Mouse (Mus musculus): ENCODE data around the gene Prkag2.
"Not testable (repeated sequence)": the region's sequence is repeated elsewhere in the genome, so short reads cannot be mapped to it uniquely, and the experiment has no call there.

Gene Prkag2

GRCm38 (mm10) chr5:25085170-25085569 is 15.3 kb downstream of the Prkag2 start:
- no peak for DNase-seq

- no peak for DNase-seq
Observed at GRCm38 (mm10) chr5:25083816-25084215, 16.6 kb downstream of the Prkag2 start.

GRCm38 (mm10) chr5:25082542-25082941 is 17.9 kb downstream of the Prkag2 start:
- no peak for DNase-seq

GRCm38 (mm10) chr5:25081545-25081944 is 18.9 kb downstream of the Prkag2 start:
- no peak for DNase-seq

GRCm38 (mm10) chr5:25080994-25081393 is 19.4 kb downstream of the Prkag2 start:
- no peak for DNase-seq

- DNase-seq: no peak
Observed at GRCm38 (mm10) chr5:25080438-25080945, 19.9 kb downstream of the Prkag2 start.

GRCm38 (mm10) chr5:25079766-25080265 is 20.6 kb downstream of the Prkag2 start:
- DNase-seq: no peak

GRCm38 (mm10) chr5:25077873-25078651 is 22.4 kb downstream of the Prkag2 start:
- DNase-seq: no peak

- not testable (repeated sequence) for DNase-seq
Observed at GRCm38 (mm10) chr5:25077258-25077657, 23.2 kb downstream of the Prkag2 start.

- no peak for DNase-seq
Observed at GRCm38 (mm10) chr5:25075623-25076022, 24.8 kb downstream of the Prkag2 start.

- no peak for DNase-seq
Observed at GRCm38 (mm10) chr5:25069815-25070214, 30.6 kb downstream of the Prkag2 start.

- DNase-seq: no peak
Observed at GRCm38 (mm10) chr5:25067122-25067521, 33.3 kb downstream of the Prkag2 start.

GRCm38 (mm10) chr5:25064270-25065232 is 35.9 kb downstream of the Prkag2 start:
- DNase-seq: no peak

- DNase-seq: no peak
Observed at GRCm38 (mm10) chr5:25062506-25063132, 37.8 kb downstream of the Prkag2 start.

- DNase-seq: peak; percentile 86
Observed at GRCm38 (mm10) chr5:25058853-25059741, 41.3 kb downstream of the Prkag2 start.

GRCm38 (mm10) chr5:25058417-25058816 is 42.0 kb downstream of the Prkag2 start:
- DNase-seq: peak; percentile 49

GRCm38 (mm10) chr5:25055288-25055687 is 45.2 kb downstream of the Prkag2 start:
- DNase-seq: peak; percentile 95

GRCm38 (mm10) chr5:25053971-25054658 is 46.3 kb downstream of the Prkag2 start:
- DNase-seq: peak; percentile 71

GRCm38 (mm10) chr5:25050827-25051226 is 49.6 kb downstream of the Prkag2 start:
- no peak for DNase-seq

GRCm38 (mm10) chr5:25047670-25048069 is 52.8 kb downstream of the Prkag2 start:
- peak; percentile 45 for DNase-seq

- DNase-seq: no peak
Observed at GRCm38 (mm10) chr5:25046762-25047161, 53.7 kb downstream of the Prkag2 start.
